Mouse (Mus musculus): ENCODE results near the gene Nxnl2. TPM values are rescaled to one million over a fixed set of nuclear protein-coding genes. Genes with fewer than 3 reads are reported as not detected.
A peak's percentile ranks its signal among the peaks of the same experiment; 100 is the strongest.
"Not testable (repeated sequence)": the region's sequence is repeated elsewhere in the genome, so short reads cannot be mapped to it uniquely, and the experiment has no call there.

Gene Nxnl2
- polyA plus RNA-seq, 1 experiment from 2014 or later: 0.72 TPM

- Histone ChIP-seq H3K27ac (ENCODE audit: low read depth) (peak overlapping the region; percentile 59; the same call in 1 of the 2 replicates), H3K4me2 (no peak overlapping the region), H3K27me3 (ENCODE audit: insufficient read depth, low read length) (no peaks in the 10 kb centered on the region), H3K4me1 (ENCODE audit: insufficient read depth) (no peaks in the 10 kb centered on the region), H3K9ac (no peak overlapping the region), H3K4me3 (ENCODE audit: low read depth, low read length) (no peak overlapping the region), H3K36me3 (ENCODE audit: insufficient read depth) (no peaks in the 10 kb centered on the region), H3K9me3 (ENCODE audit: low read depth, low read length) (no peaks in the 10 kb centered on the region)
- WGBS: 38% methylated on average over 5 of the region's 5 CpGs
- DNase-seq (peak; percentile 78), ATAC-seq (ENCODE audit: insufficient read depth) (peak; percentile 59)
- no peak for TF ChIP-seq CTCF (IDR thresholded peaks at IDR 0.05; ENCODE audit: low read depth)
Measured at GRCm38 (mm10) chr13:51198186-51198585, 27.4 kb downstream of the Nxnl2 start.

- 45% methylated on average over 28 of the region's 36 CpGs for WGBS
- H3K9ac ChIP-seq; H3K36me3 ChIP-seq (ENCODE audit: insufficient read depth); H3K27me3 ChIP-seq (ENCODE audit: insufficient read depth, low read length); H3K9me3 ChIP-seq (ENCODE audit: low read depth, low read length); H3K4me1 ChIP-seq (ENCODE audit: insufficient read depth); DNase-seq; H3K27ac ChIP-seq (ENCODE audit: low read depth): not testable (repeated sequence)
- peak overlapping the region; percentile 26 for H3K4me3 ChIP-seq (ENCODE audit: low read depth, low read length)
- peak overlapping the region; percentile 57 for H3K4me2 ChIP-seq
- ATAC-seq (ENCODE audit: insufficient read depth): peak; percentile 53; the same call in 1 of the 2 replicates
Measured at GRCm38 (mm10) chr13:51201985-51202843, 31.4 kb downstream of the Nxnl2 start.

GRCm38 (mm10) chr13:51202844-51203173 lies 32.0 kb downstream of the Nxnl2 start:
- Histone ChIP-seq H3K4me2 (peak overlapping the region; percentile 57), H3K9ac (peak overlapping the region; percentile 32; the same call in 1 of the 2 replicates), H3K4me3 (ENCODE audit: low read depth, low read length) (peak overlapping the region; percentile 26)
- H3K4me1 ChIP-seq (ENCODE audit: insufficient read depth); H3K36me3 ChIP-seq (ENCODE audit: insufficient read depth); H3K27ac ChIP-seq (ENCODE audit: low read depth); H3K9me3 ChIP-seq (ENCODE audit: low read depth, low read length); H3K27me3 ChIP-seq (ENCODE audit: insufficient read depth, low read length): not testable (repeated sequence)
- TF ChIP-seq CTCF (IDR thresholded peaks at IDR 0.05; ENCODE audit: low read depth): peak; percentile 33
- ATAC-seq (ENCODE audit: insufficient read depth) (peak; percentile 52; the same call in 1 of the 2 replicates), DNase-seq (peak; percentile 39)
- WGBS: 1% methylated on average over 28 of the region's 28 CpGs

- no peak for DNase-seq
- no peak for ATAC-seq (ENCODE audit: insufficient read depth)
- no peak overlapping the region for H3K4me3 ChIP-seq (ENCODE audit: low read depth, low read length)
- H3K9me3 ChIP-seq (ENCODE audit: low read depth, low read length): no peaks in the 10 kb centered on the region
- H3K9ac ChIP-seq: no peak overlapping the region
- no peaks in the 10 kb centered on the region for H3K27me3 ChIP-seq (ENCODE audit: insufficient read depth, low read length)
- H3K4me2 ChIP-seq: no peak overlapping the region
- H3K36me3 ChIP-seq (ENCODE audit: insufficient read depth): no peaks in the 10 kb centered on the region
- no peak overlapping the region for H3K27ac ChIP-seq (ENCODE audit: low read depth)
- H3K4me1 ChIP-seq (ENCODE audit: insufficient read depth): peaks cover 2% of the 10 kb centered on the region; the same call in 1 of the 2 replicates
- 92% methylated on average over 8 of the region's 8 CpGs for WGBS
- TF ChIP-seq CTCF (IDR thresholded peaks at IDR 0.05; ENCODE audit: low read depth): no peak
Measured at GRCm38 (mm10) chr13:51203467-51203866, 32.6 kb downstream of the Nxnl2 start.

GRCm38 (mm10) chr13:51204081-51204480 lies 33.3 kb downstream of the Nxnl2 start:
- 89% methylated on average over 11 of the region's 11 CpGs for WGBS
- H3K9me3 ChIP-seq (ENCODE audit: low read depth, low read length); ATAC-seq (ENCODE audit: insufficient read depth); H3K4me2 ChIP-seq; H3K27me3 ChIP-seq (ENCODE audit: insufficient read depth, low read length); H3K27ac ChIP-seq (ENCODE audit: low read depth); H3K4me3 ChIP-seq (ENCODE audit: low read depth, low read length); H3K36me3 ChIP-seq (ENCODE audit: insufficient read depth); H3K9ac ChIP-seq; H3K4me1 ChIP-seq (ENCODE audit: insufficient read depth); DNase-seq: not testable (repeated sequence)

- no peak overlapping the region for H3K9ac ChIP-seq
- H3K27ac ChIP-seq (ENCODE audit: low read depth): no peak overlapping the region
- no peaks in the 10 kb centered on the region for H3K9me3 ChIP-seq (ENCODE audit: low read depth, low read length)
- H3K27me3 ChIP-seq (ENCODE audit: insufficient read depth, low read length): no peaks in the 10 kb centered on the region
- no peaks in the 10 kb centered on the region for H3K36me3 ChIP-seq (ENCODE audit: insufficient read depth)
- H3K4me2 ChIP-seq: peak overlapping the region; percentile 15
- DNase-seq (peak; percentile 76), ATAC-seq (ENCODE audit: insufficient read depth) (peak; percentile 66)
- 52% methylated on average over 12 of the region's 12 CpGs for WGBS
- no peak for TF ChIP-seq CTCF (IDR thresholded peaks at IDR 0.05; ENCODE audit: low read depth)
- no peak overlapping the region for H3K4me3 ChIP-seq (ENCODE audit: low read depth, low read length)
- peaks cover 7% of the 10 kb centered on the region; the same call in 1 of the 2 replicates for H3K4me1 ChIP-seq (ENCODE audit: insufficient read depth)
Measured at GRCm38 (mm10) chr13:51207965-51208364, 37.1 kb downstream of the Nxnl2 start.

- no peak overlapping the region for H3K9ac ChIP-seq
- no peaks in the 10 kb centered on the region for H3K27me3 ChIP-seq (ENCODE audit: insufficient read depth, low read length)
- peak; percentile 57 for TF ChIP-seq CTCF (IDR thresholded peaks at IDR 0.05; ENCODE audit: low read depth)
- 0 out of 2 replicates have a peak overlapping the region, but pooled peaks have one; percentile 15 for H3K4me2 ChIP-seq
- ATAC-seq (ENCODE audit: insufficient read depth) (peak; percentile 92), DNase-seq (peak; percentile 83)
- 43% methylated on average over 18 of the region's 18 CpGs for WGBS
- H3K4me3 ChIP-seq (ENCODE audit: low read depth, low read length): no peak overlapping the region
- H3K9me3 ChIP-seq (ENCODE audit: low read depth, low read length): no peaks in the 10 kb centered on the region
- 0 out of 2 replicates have a peak overlapping the region, but pooled peaks have one; percentile 30 for H3K27ac ChIP-seq (ENCODE audit: low read depth)
- H3K36me3 ChIP-seq (ENCODE audit: insufficient read depth): no peaks in the 10 kb centered on the region
- peaks cover 7% of the 10 kb centered on the region; the same call in 1 of the 2 replicates for H3K4me1 ChIP-seq (ENCODE audit: insufficient read depth)
Measured at GRCm38 (mm10) chr13:51208378-51209100, 37.7 kb downstream of the Nxnl2 start.
